Mouse (Mus musculus) liver, embryonic 13.5 days (tissue): ENCODE results near the gene Adgra3. TPM values are rescaled to one million over a fixed set of nuclear protein-coding genes. Genes with fewer than 3 reads are reported as not detected.

Experiments used
- ATAC-seq: fragments of 200-750 bp; cut with Nextera tagmentation; 2 replicates; pipeline ENCODE4 v1.8.0; 2017; ENCODE audit warnings: low read depth, mild to moderate bottlenecking, moderate number of reproducible peaks, moderate library complexity
- DNase-seq: peaks from one replicate; pipeline ENCODE4 v3.0.0; 2022
- H3K27ac ChIP-seq: fragments of 300-500 bp; sonication (generic); 2 replicates; pipeline ENCODE4 v1.5.1; 2015; ENCODE audit warnings: moderate library complexity, mild to moderate bottlenecking, inconsistent platforms
- H3K27me3 ChIP-seq: fragments of 300-500 bp; sonication (generic); 2 replicates; pipeline ENCODE4 v1.6.1; 2015; ENCODE audit warnings: mild to moderate bottlenecking, inconsistent platforms
- H3K36me3 ChIP-seq: fragments of 300-500 bp; sonication (generic); 2 replicates; pipeline ENCODE4 v1.6.1; 2015; ENCODE audit warnings: mild to moderate bottlenecking, inconsistent platforms
- H3K4me1 ChIP-seq: fragments of 300-500 bp; sonication (generic); replicated peaks from 2 replicates; pipeline ENCODE4 v1.6.1; 2015; ENCODE audit warnings: inconsistent platforms
- H3K4me2 ChIP-seq: fragments of 300-500 bp; sonication (generic); 2 replicates; pipeline ENCODE4 v1.6.1; 2015; ENCODE audit warnings: inconsistent platforms, mild to moderate bottlenecking, moderate library complexity
- H3K4me3 ChIP-seq: fragments of 300-500 bp; sonication (generic); replicated peaks from 2 replicates; pipeline ENCODE4 v1.5.1; 2015; ENCODE audit warnings: mild to moderate bottlenecking, inconsistent platforms
- H3K9ac ChIP-seq: fragments of 300-500 bp; sonication (generic); 2 replicates; pipeline ENCODE4 v1.6.1; 2015; ENCODE audit warnings: mild to moderate bottlenecking, inconsistent platforms
- H3K9me3 ChIP-seq: fragments of 300-500 bp; sonication (generic); replicated peaks from 2 replicates; pipeline ENCODE4 v1.6.1; 2016; ENCODE audit warnings: inconsistent platforms
- WGBS: fragments of 180-500 bp; shearing (Covaris S2); methylation state at CpG from one replicate; pipeline ENCODE4 v1.1.7; 2015; ENCODE audit not compliant: insufficient replicate concordance; 5-methylcytosine and 5-hydroxymethylcytosine counted together
- polyA plus RNA-seq: library from polyadenylated mRNA; unstranded; fragments of >200 nt; fragmentation: Nextera tagmentation; extraction: Ambion mirVana; gene quantifications from 2 replicates; pipeline ENCODE4 v1.2.1, GENCODE M21; 2015

Adgra3 gene
- polyA plus RNA-seq, 1 experiment from 2014 or later, result 4.6 TPM

DNA sequence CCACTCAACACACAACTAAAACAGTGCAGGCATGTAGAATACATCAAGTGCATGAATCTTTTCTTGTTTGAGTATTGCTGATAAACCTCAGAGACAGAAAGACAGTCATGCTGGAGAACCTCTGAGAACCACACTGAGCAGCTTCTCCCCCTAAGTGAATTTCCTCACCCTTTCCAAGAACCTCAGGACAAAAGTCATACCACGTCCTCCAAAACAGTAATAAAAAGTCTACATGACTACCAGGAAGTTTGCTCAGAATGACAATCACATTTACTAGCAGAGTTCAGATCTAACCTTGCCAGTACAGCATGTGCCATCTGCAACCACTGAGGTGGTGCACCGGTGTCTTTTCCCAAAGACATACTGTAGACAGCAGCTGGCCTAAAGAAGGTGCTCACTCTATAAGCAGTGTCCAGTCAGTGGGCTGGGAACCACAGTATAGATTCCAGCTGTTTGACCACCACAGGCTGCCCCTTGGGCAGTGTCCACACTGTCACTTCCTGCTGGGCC lies 27.0 kb downstream of the Adgra3 start:
- H3K27ac ChIP-seq, result no peak overlapping the region
- peaks cover 27% of the 10 kb centered on the region for H3K4me1 ChIP-seq
- H3K36me3 ChIP-seq, result no peaks in the 10 kb centered on the region
- DNase-seq (no peak), ATAC-seq (peak; percentile 17; the same call in 1 of the 2 replicates)
- WGBS, result 63% methylated on average over 2 of the region's 2 CpGs
- H3K4me3 ChIP-seq, result no peak overlapping the region
- H3K4me2 ChIP-seq, result no peak overlapping the region
- H3K9ac ChIP-seq, result no peak overlapping the region
- H3K9me3 ChIP-seq, result no peaks in the 10 kb centered on the region
- no peaks in the 10 kb centered on the region for H3K27me3 ChIP-seq

DNA sequence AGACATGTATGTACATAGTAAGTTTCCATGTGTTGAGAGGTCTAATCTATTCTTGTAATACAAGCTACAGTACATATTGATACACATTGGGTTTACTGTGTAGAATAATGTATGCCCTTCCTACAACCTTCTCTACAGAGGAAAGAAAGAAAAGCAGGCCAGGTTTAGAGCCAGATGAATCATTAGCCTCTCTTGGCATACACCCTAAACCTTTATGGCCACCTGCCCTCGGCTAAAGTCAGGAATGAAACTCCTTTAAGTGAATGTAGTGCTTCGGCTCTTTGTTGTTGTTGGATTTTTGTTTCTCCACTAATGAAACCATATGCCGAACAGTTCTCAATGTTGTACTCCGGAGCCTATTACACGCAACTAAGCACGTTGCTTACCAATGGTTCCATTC lies 27.5 kb downstream of the Adgra3 start:
- Histone ChIP-seq H3K4me3 (no peak overlapping the region), H3K9ac (no peak overlapping the region), H3K9me3 (no peaks in the 10 kb centered on the region), H3K27ac (no peak overlapping the region), H3K4me2 (no peak overlapping the region), H3K36me3 (no peaks in the 10 kb centered on the region), H3K4me1 (peaks cover 32% of the 10 kb centered on the region), H3K27me3 (no peaks in the 10 kb centered on the region)
- no peak for ATAC-seq
- no peak for DNase-seq
- 87% methylated on average over 6 of the region's 6 CpGs for WGBS

DNA sequence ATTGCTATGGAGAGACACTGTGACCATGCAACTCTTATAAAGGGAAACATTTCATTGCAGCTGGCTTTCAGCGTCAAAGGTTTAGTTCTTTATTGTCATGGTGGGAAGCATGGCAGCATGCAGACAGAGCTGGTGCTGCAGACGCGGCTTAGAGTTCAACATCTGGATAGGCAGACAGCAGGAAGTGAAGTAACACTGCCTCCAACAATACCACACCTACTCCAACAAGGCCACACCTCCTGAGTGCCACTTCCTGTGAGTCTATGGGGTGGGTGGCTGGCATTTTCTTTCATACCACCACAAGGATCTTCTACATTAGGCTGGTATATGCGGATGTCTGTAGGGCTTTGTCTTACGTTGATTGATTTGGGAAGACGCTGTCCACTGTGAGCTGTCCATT lies 29.1 kb downstream of the Adgra3 start:
- H3K4me2 ChIP-seq, result no peak overlapping the region
- peaks cover 40% of the 10 kb centered on the region for H3K4me1 ChIP-seq
- 74% methylated on average over 6 of the region's 6 CpGs for WGBS
- ATAC-seq (no peak), DNase-seq (no peak)
- no peak overlapping the region for H3K27ac ChIP-seq
- H3K9ac ChIP-seq, result no peak overlapping the region
- no peaks in the 10 kb centered on the region for H3K36me3 ChIP-seq
- no peaks in the 10 kb centered on the region for H3K9me3 ChIP-seq
- H3K27me3 ChIP-seq, result no peaks in the 10 kb centered on the region
- H3K4me3 ChIP-seq, result no peak overlapping the region

DNA sequence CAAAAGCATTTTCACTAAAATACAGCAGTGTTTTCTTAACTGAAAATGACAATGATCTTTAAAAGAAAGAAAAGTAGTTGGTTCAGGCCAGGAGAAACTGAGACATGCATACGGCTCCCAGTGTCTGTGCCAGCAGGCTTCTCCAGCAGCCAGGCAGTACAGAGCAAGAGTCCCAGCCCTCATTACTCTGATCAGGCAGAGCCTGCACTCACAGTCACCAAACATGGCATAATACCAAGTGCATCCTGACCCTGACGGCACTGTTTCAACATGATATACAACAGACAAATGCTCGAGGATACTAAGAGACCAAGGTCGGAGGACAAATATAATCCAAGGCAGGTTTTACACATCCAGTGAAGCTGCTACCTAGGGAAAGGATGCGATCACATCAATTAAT lies 31.2 kb downstream of the Adgra3 start:
- Histone ChIP-seq H3K4me1 (peaks cover 42% of the 10 kb centered on the region), H3K27me3 (no peaks in the 10 kb centered on the region), H3K9ac (no peak overlapping the region), H3K4me3 (no peak overlapping the region), H3K4me2 (no peak overlapping the region), H3K9me3 (no peaks in the 10 kb centered on the region), H3K36me3 (0 out of 2 replicates have a peak, but pooled peaks cover 6% of the 10 kb centered on the region), H3K27ac (no peak overlapping the region)
- no peak for ATAC-seq
- WGBS, result 68% methylated on average over 5 of the region's 5 CpGs
- no peak for DNase-seq

GRCm38 (mm10) chr5:50027001-50027400 lies 31.8 kb downstream of the Adgra3 start:
- H3K4me1 ChIP-seq, result peaks cover 42% of the 10 kb centered on the region
- 0 out of 2 replicates have a peak, but pooled peaks cover 7% of the 10 kb centered on the region for H3K36me3 ChIP-seq
- H3K9me3 ChIP-seq, result no peaks in the 10 kb centered on the region
- WGBS, result 58% methylated on average over 7 of the region's 7 CpGs
- no peak overlapping the region for H3K4me3 ChIP-seq
- H3K9ac ChIP-seq, result no peak overlapping the region
- no peak overlapping the region for H3K4me2 ChIP-seq
- no peak for DNase-seq
- no peaks in the 10 kb centered on the region for H3K27me3 ChIP-seq
- no peak overlapping the region for H3K27ac ChIP-seq
- ATAC-seq, result no peak

DNA sequence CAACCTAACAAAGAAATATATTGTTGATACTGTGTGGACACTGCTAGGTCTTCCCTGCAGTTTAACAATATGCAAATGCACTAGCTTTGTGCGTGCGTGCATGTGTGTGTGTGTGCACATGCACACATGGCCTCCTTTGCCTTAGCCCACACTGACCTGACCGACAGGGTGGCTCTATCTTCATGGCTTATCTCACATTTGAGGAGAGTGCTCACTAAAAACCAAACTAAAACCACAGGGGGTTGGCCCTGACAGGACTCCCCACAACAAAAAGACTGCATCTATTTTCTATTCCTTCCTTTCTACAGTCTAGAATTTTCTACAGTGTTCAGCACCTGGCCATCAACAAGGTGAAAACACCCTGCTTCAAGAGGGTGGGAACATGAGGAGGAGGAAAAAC lies 32.7 kb downstream of the Adgra3 start:
- DNase-seq (no peak), ATAC-seq (peak; percentile 43; the same call in 1 of the 2 replicates)
- Histone ChIP-seq H3K27ac (no peak overlapping the region), H3K27me3 (no peaks in the 10 kb centered on the region), H3K4me3 (no peak overlapping the region), H3K36me3 (0 out of 2 replicates have a peak, but pooled peaks cover 7% of the 10 kb centered on the region), H3K4me2 (no peak overlapping the region), H3K4me1 (peaks cover 42% of the 10 kb centered on the region), H3K9me3 (no peaks in the 10 kb centered on the region), H3K9ac (no peak overlapping the region)
- WGBS, result 27% methylated on average over 3 of the region's 3 CpGs

DNA sequence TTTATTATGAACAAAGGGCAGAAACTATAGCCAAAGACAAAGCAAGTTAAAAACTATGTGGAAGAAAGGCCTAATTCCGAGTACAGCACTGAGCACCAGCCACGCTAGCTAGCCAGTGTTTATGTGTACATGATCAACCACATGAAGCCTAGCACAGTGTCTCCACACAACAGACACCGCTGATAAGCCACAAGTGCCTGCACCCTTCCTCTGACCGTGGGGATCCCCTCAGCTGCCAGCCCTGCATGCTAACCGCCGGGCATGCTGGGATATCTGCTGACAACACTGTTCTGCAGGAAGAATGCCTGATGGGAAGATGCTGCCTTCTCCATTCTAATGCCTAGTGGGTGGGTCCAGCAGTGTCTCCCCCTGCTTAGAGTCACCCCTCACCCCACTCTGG lies 34.7 kb downstream of the Adgra3 start:
- DNase-seq (peak; percentile 22), ATAC-seq (peak; percentile 88)
- no peaks in the 10 kb centered on the region for H3K27me3 ChIP-seq
- H3K9me3 ChIP-seq, result no peaks in the 10 kb centered on the region
- H3K27ac ChIP-seq, result no peak overlapping the region
- no peak overlapping the region for H3K9ac ChIP-seq
- H3K4me2 ChIP-seq, result no peak overlapping the region
- 0 out of 2 replicates have a peak, but pooled peaks cover 7% of the 10 kb centered on the region for H3K36me3 ChIP-seq
- 15% methylated on average over 6 of the region's 6 CpGs for WGBS
- H3K4me3 ChIP-seq, result no peak overlapping the region
- H3K4me1 ChIP-seq, result peaks cover 33% of the 10 kb centered on the region

- H3K9me3 ChIP-seq, result no peaks in the 10 kb centered on the region
- H3K4me1 ChIP-seq, result peaks cover 31% of the 10 kb centered on the region
- no peak overlapping the region for H3K27ac ChIP-seq
- WGBS, result 70% methylated on average over 5 of the region's 5 CpGs
- no peak overlapping the region for H3K4me2 ChIP-seq
- no peaks in the 10 kb centered on the region for H3K27me3 ChIP-seq
- no peaks in the 10 kb centered on the region for H3K36me3 ChIP-seq
- DNase-seq, result no peak
- H3K9ac ChIP-seq, result no peak overlapping the region
- no peak overlapping the region for H3K4me3 ChIP-seq
- no peak for ATAC-seq
Measured at GRCm38 (mm10) chr5:50015987-50016587, 42.7 kb downstream of the Adgra3 start.

DNA sequence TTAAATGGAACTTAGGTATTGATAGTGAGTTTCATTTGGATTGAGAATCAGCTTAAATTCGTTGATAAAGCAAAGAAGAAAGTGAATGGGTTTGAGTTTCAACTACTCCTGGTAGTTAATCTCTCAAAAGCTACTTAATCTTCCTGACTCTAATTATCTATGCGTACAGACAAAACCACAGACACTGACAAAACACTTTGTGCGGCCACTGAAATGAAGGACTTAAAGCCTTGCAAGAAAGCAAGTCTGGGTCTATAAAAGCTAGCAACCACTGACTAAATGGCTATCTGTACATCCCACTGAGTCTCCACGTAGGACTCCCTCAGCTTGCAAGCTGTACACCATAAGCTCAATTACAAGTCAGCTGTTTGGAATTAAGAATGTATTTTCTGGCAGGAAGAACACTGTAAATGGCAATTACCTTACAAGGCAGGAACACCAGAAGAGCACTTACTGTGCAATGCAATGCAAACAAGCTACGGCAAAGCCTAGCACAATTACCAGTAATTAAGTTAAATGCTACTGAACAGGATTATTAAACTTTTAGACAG lies 43.6 kb downstream of the Adgra3 start:
- 29% methylated on average over 5 of the region's 5 CpGs for WGBS
- Histone ChIP-seq H3K9ac (no peak overlapping the region), H3K36me3 (0 out of 2 replicates have a peak, but pooled peaks cover 2% of the 10 kb centered on the region), H3K27ac (no peak overlapping the region), H3K4me3 (no peak overlapping the region), H3K27me3 (no peaks in the 10 kb centered on the region), H3K4me2 (peak overlapping the region; percentile 38), H3K4me1 (peaks cover 31% of the 10 kb centered on the region), H3K9me3 (no peaks in the 10 kb centered on the region)
- DNase-seq, result peak; percentile 10
- ATAC-seq, result peak; percentile 76

- Histone ChIP-seq H3K9me3 (no peaks in the 10 kb centered on the region), H3K4me2 (peak overlapping the region; percentile 38), H3K4me3 (no peak overlapping the region), H3K36me3 (0 out of 2 replicates have a peak, but pooled peaks cover 3% of the 10 kb centered on the region), H3K9ac (no peak overlapping the region), H3K4me1 (peaks cover 31% of the 10 kb centered on the region), H3K27me3 (no peaks in the 10 kb centered on the region), H3K27ac (no peak overlapping the region)
- ATAC-seq (peak; percentile 76), DNase-seq (no peak)
- WGBS, result 23% methylated on average over 7 of the region's 7 CpGs
Measured at GRCm38 (mm10) chr5:50014658-50015057, 44.1 kb downstream of the Adgra3 start.

- H3K27ac ChIP-seq, result no peak overlapping the region
- H3K4me3 ChIP-seq, result no peak overlapping the region
- no peaks in the 10 kb centered on the region for H3K27me3 ChIP-seq
- no peak overlapping the region for H3K9ac ChIP-seq
- 53% methylated on average over 4 of the region's 4 CpGs for WGBS
- H3K9me3 ChIP-seq, result no peaks in the 10 kb centered on the region
- no peak overlapping the region for H3K4me2 ChIP-seq
- H3K4me1 ChIP-seq, result peaks cover 31% of the 10 kb centered on the region
- no peak for DNase-seq
- peak; percentile 56 for ATAC-seq
- peaks cover 5% of the 10 kb centered on the region; the same call in 1 of the 2 replicates for H3K36me3 ChIP-seq
Measured at GRCm38 (mm10) chr5:50013965-50014364, 44.8 kb downstream of the Adgra3 start.

GRCm38 (mm10) chr5:50008841-50009240 lies 50.0 kb downstream of the Adgra3 start:
- WGBS, result 54% methylated on average over 4 of the region's 4 CpGs
- ATAC-seq, result no peak
- H3K4me3 ChIP-seq, result no peak overlapping the region

More at GRCm38 (mm10) chr5:50008841-50009240, 50.0 kb downstream of the Adgra3 start:
- Histone ChIP-seq H3K4me1 (peaks cover 4% of the 10 kb centered on the region; the same call in 1 of the 2 replicates), H3K36me3 (peaks cover 13% of the 10 kb centered on the region; the same call in 1 of the 2 replicates), H3K9me3 (no peaks in the 10 kb centered on the region), H3K27ac (no peak overlapping the region), H3K9ac (no peak overlapping the region), H3K4me2 (no peak overlapping the region), H3K27me3 (no peaks in the 10 kb centered on the region)
- DNase-seq, result no peak
